Mouse (Mus musculus) erythroblast, embryonic 14.5 days (primary cell): ENCODE data around the gene Prlhr.

Experiments used
- GATA1 ChIP-seq: IDR thresholded peaks from 2 replicates; pipeline ENCODE4 v1.6.1; 2012; ENCODE audit warnings: low read length, inconsistent platforms, mixed read lengths
- TAL1 ChIP-seq: IDR thresholded peaks from 3 replicates; pipeline ENCODE4 v1.6.1; 2012; ENCODE audit warnings: low read length, inconsistent platforms, mixed read lengths

DNA sequence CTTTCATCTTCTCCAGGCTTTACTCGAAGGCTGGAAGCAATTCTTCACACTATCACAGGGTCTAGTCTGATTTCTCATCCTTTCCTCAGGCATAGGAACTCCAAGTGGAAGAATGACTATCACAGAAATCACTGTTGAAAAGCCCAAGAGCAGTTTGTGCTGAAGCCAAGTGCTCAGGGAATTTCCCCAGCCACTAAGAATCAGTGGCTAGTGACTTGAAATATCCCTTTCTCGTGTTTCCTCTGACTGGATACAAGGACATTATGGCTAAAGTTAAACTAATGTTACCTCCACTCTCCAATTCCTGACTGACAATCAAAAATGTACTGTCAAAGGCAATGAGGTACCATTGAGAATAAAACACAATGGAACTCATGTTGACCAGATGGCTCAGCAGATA lies 47.0 kb upstream of the Prlhr start:
- TF ChIP-seq GATA1 (no peak), TAL1 (no peak)
